Mouse (Mus musculus) G1E (cell line): ENCODE measurements around the gene 1700011L22Rik. TPM values are rescaled to one million over a fixed set of nuclear protein-coding genes. Genes with fewer than 3 reads are reported as not detected.

Experiments used
- ATAC-seq: 2 replicates; pipeline ENCODE4 v1.8.0; 2016; ENCODE audit warnings: mild to moderate bottlenecking; ENCODE audit not compliant: insufficient number of reproducible peaks, poor library complexity, low FRiP score, severe bottlenecking; ENCODE audit errors: extremely low read depth
- DNase-seq: peaks from one replicate; pipeline ENCODE4 v3.0.0; 2012; ENCODE audit warnings: low spot score
- H3K27me3 ChIP-seq: 2 replicates; pipeline ENCODE4 v1.6.1; 2012; ENCODE audit warnings: mild to moderate bottlenecking, low read length, inconsistent platforms; ENCODE audit not compliant: insufficient read depth
- H3K36me3 ChIP-seq: replicated peaks from 2 replicates; pipeline ENCODE3; 2012; ENCODE audit warnings: mild to moderate bottlenecking, inconsistent platforms
- H3K4me1 ChIP-seq: 2 replicates; pipeline ENCODE4 v1.6.1; 2012; ENCODE audit warnings: low read depth, low read length, inconsistent platforms, mixed read lengths; ENCODE audit not compliant: insufficient read depth
- H3K4me3 ChIP-seq: 2 replicates; pipeline ENCODE4 v1.5.1; 2012; ENCODE audit warnings: low read depth, mild to moderate bottlenecking, inconsistent platforms, low read length, moderate library complexity, mixed read lengths
- H3K9me3 ChIP-seq: replicated peaks from 2 replicates; pipeline ENCODE4 v1.6.1; 2012; ENCODE audit warnings: inconsistent platforms
- CTCF ChIP-seq: IDR thresholded peaks from 2 replicates; pipeline ENCODE4 v1.5.1; 2012; ENCODE audit warnings: low read depth, low read length, inconsistent platforms, mixed read lengths
- GATA1 ChIP-seq: IDR thresholded peaks from 2 replicates; pipeline ENCODE4 v1.6.1; 2012; ENCODE audit warnings: borderline replicate concordance, low read length, inconsistent platforms, mixed read lengths
- GATA2 ChIP-seq: IDR thresholded peaks from 2 replicates; pipeline ENCODE4 v1.6.1; 2012; ENCODE audit warnings: low read depth, low read length, inconsistent platforms, borderline replicate concordance
- POLR2AphosphoS5 ChIP-seq: IDR thresholded peaks from 2 replicates; pipeline ENCODE4 v1.6.1; 2012; ENCODE audit warnings: low read depth, low read length, inconsistent platforms; ENCODE audit not compliant: insufficient replicate concordance
- TAL1 ChIP-seq: conservative IDR thresholded peaks from 2 replicates; pipeline ENCODE4 v1.6.1; 2012; ENCODE audit warnings: low read depth, low read length, inconsistent platforms, mixed read lengths
- polyA plus RNA-seq: library from polyadenylated mRNA; stranded (reverse); fragments of >175 nt; gene quantifications from 2 replicates; pipeline ENCODE4 v1.2.3, GENCODE M21; 2012
- total RNA-seq, 2 experiments: library from RNA; stranded (forward) in 1 of 2; stranded (reverse) in 1 of 2; fragments of 200-1000 nt in 1 of 2; fragments of >200 nt in 1 of 2; fragmentation: Nextera tagmentation in 1 of 2; gene quantifications; 2 replicates each; pipeline ENCODE4 v1.2.3; 2014 to 2017

Gene 1700011L22Rik
- total and polyA plus RNA-seq, 3 experiments: not detected

GRCm38 (mm10) chr8:79289592-79289991, 41.2 kb upstream of the 1700011L22Rik start:
- no peak for ATAC-seq
- DNase-seq: no peak
- peaks cover 19% of the 10 kb centered on the region for H3K4me1 ChIP-seq

GRCm38 (mm10) chr8:79288681-79289080, 40.3 kb upstream of the 1700011L22Rik start:
- Histone ChIP-seq H3K27me3 (no peaks in the 10 kb centered on the region), H3K9me3 (no peaks in the 10 kb centered on the region), H3K4me1 (peaks cover 16% of the 10 kb centered on the region), H3K36me3 (peaks cover 2% of the 10 kb centered on the region), H3K4me3 (no peak overlapping the region)
- TF ChIP-seq CTCF (no peak), TAL1 (no peak), GATA2 (no peak), POLR2AphosphoS5 (no peak), GATA1 (no peak)
- DNase-seq: no peak
- no peak for ATAC-seq

More at GRCm38 (mm10) chr8:79289592-79289991, 41.2 kb upstream of the 1700011L22Rik start:
- Histone ChIP-seq H3K27me3 (no peaks in the 10 kb centered on the region), H3K36me3 (no peaks in the 10 kb centered on the region), H3K4me3 (no peak overlapping the region), H3K9me3 (no peaks in the 10 kb centered on the region)
- TF ChIP-seq POLR2AphosphoS5 (no peak), TAL1 (no peak), GATA1 (no peak), GATA2 (no peak), CTCF (no peak)

- Histone ChIP-seq H3K36me3 (peaks cover 4% of the 10 kb centered on the region), H3K4me3 (no peak overlapping the region), H3K4me1 (peaks cover 12% of the 10 kb centered on the region), H3K9me3 (no peaks in the 10 kb centered on the region), H3K27me3 (no peaks in the 10 kb centered on the region)
- DNase-seq (no peak), ATAC-seq (no peak)
- TF ChIP-seq POLR2AphosphoS5 (no peak), TAL1 (no peak), CTCF (no peak), GATA2 (no peak), GATA1 (no peak)
These were observed 39.9 kb upstream of the 1700011L22Rik start for GRCm38 (mm10) chr8:79288250-79288649.

DNA sequence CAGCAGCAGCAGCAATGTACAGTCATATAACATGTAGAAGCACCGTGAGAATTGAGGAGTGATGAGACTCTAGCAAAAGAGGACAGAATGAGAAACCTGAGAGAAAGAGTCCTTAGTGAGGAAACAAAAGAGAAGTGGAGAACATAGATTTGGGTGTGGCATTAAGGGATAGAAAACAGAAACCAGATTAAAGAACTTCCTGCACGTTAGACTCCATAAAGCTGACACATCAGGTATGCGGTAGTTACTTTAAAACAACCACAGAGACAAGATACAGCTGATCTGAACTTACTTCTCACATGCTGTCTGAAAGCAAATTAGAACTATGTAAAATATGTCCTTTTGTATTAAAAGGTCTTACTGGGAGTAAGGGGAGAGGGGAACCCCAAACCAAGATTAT, 38.1 kb upstream of the 1700011L22Rik start:
- Histone ChIP-seq H3K4me3 (no peak overlapping the region), H3K4me1 (peaks cover 3% of the 10 kb centered on the region; the same call in 1 of the 2 replicates), H3K9me3 (no peaks in the 10 kb centered on the region), H3K27me3 (no peaks in the 10 kb centered on the region), H3K36me3 (peaks cover 14% of the 10 kb centered on the region)
- no peak for DNase-seq
- ATAC-seq: no peak
- TF ChIP-seq CTCF (no peak), TAL1 (no peak), GATA1 (no peak), GATA2 (no peak), POLR2AphosphoS5 (no peak)

DNA sequence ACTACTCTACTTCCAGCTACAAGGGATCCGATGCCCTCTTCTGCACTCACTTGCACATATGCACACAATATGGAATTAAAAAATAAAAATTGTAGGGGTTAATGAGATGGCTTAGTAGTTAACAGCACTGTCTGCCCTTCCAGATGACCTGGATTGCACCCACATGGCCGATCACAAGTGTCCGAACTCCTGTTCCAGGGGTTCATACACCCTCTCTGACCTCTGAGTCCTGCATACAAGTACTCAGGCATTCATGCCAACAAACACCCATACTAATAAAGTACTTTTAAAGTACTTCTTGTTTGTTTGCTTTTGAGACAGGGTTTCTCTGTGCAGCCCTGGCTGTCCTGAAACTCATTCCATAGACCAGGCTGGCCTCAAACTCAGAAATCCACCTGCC, 36.3 kb upstream of the 1700011L22Rik start:
- Histone ChIP-seq H3K36me3 (peaks cover 25% of the 10 kb centered on the region), H3K4me3 (no peak overlapping the region), H3K4me1 (peaks cover 3% of the 10 kb centered on the region; the same call in 1 of the 2 replicates), H3K27me3 (no peaks in the 10 kb centered on the region), H3K9me3 (no peaks in the 10 kb centered on the region)
- DNase-seq (no peak), ATAC-seq (no peak)
- TF ChIP-seq POLR2AphosphoS5 (no peak), CTCF (no peak), GATA1 (no peak), TAL1 (no peak), GATA2 (no peak)

GRCm38 (mm10) chr8:79281376-79281890, 33.1 kb upstream of the 1700011L22Rik start:
- Histone ChIP-seq H3K27me3 (no peaks in the 10 kb centered on the region), H3K36me3 (peaks cover 36% of the 10 kb centered on the region), H3K4me1 (no peaks in the 10 kb centered on the region), H3K9me3 (no peaks in the 10 kb centered on the region), H3K4me3 (no peak overlapping the region)
- no peak for TF ChIP-seq POLR2AphosphoS5
- TF ChIP-seq CTCF: no peak
- TF ChIP-seq GATA1: no peak
- TF ChIP-seq GATA2: no peak
- no peak for TF ChIP-seq TAL1
- DNase-seq: no peak
- no peak for ATAC-seq

DNA sequence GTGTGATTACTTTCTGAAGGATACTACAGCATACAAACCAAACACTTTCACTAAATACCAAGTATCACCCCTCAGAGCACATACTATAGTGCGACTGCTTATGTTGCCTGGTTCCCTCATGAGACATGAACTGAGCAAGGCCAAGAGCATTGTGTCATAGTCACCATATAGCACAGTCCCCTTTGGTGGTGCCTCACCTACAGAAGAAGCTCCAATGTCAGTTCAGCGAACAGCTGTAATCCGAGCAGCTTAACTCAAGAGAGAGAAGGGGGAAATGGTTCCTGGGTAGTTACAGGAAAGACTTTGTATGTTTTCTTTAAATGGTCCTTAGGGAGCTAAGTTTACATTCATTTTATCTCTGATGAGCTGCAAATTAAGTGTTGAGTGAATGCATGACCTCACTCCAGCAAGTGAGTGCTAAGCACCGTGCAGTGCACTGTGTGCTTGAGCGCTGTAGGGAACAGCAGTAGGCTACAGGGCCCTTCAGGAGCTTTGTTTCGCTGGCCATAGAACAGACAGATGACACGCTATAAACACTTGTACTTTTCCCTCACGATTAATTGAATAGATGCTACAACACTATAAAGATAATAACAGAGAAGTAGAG, 29.0 kb upstream of the 1700011L22Rik start:
- no peak for ATAC-seq
- Histone ChIP-seq H3K36me3 (peaks cover 49% of the 10 kb centered on the region), H3K4me3 (no peak overlapping the region), H3K4me1 (no peaks in the 10 kb centered on the region), H3K9me3 (no peaks in the 10 kb centered on the region), H3K27me3 (no peaks in the 10 kb centered on the region)
- TF ChIP-seq TAL1: no peak
- no peak for TF ChIP-seq GATA1
- no peak for TF ChIP-seq POLR2AphosphoS5
- no peak for TF ChIP-seq CTCF
- TF ChIP-seq GATA2: no peak
- DNase-seq: no peak
